Mouse (Mus musculus): Measurements from ENCODE around the gene Smlr1. TPM values are rescaled to one million over a fixed set of nuclear protein-coding genes. Genes with fewer than 3 reads are reported as not detected.

The Smlr1 gene
- total and polyA plus RNA-seq, 3 experiments: 0.05 TPM; not detected in 2

- TF ChIP-seq GATA1 (IDR thresholded peaks at IDR 0.05; ENCODE audit: borderline replicate concordance, low read length) (no peak), GATA2 (IDR thresholded peaks at IDR 0.05; ENCODE audit: borderline replicate concordance, low read depth, low read length) (no peak), CTCF (IDR thresholded peaks at IDR 0.05; ENCODE audit: low read depth, low read length) (no peak), TAL1 (conservative IDR thresholded peaks at IDR 0.05; ENCODE audit: low read depth, low read length) (no peak), POLR2AphosphoS5 (IDR thresholded peaks at IDR 0.05; ENCODE audit: insufficient replicate concordance, low read depth, low read length) (no peak)
- Histone ChIP-seq H3K36me3 (replicated peaks) (no peaks in the 10 kb centered on the region), H3K4me3 (ENCODE audit: low read depth, low read length) (no peak overlapping the region), H3K4me1 (ENCODE audit: insufficient read depth, low read depth, low read length) (no peaks in the 10 kb centered on the region), H3K9me3 (replicated peaks) (no peaks in the 10 kb centered on the region), H3K27me3 (ENCODE audit: insufficient read depth, low read length) (peaks cover 3% of the 10 kb centered on the region; the same call in 1 of the 2 replicates)
- ATAC-seq (ENCODE audit: extremely low read depth, insufficient number of reproducible peaks, low FRiP score, poor library complexity, severe bottlenecking) (no peak), DNase-seq (ENCODE audit: low spot score) (no peak)
Observed at GRCm38 (mm10) chr10:25533105-25533504, 3.0 kb downstream of the Smlr1 start.

- H3K27me3 ChIP-seq (ENCODE audit: insufficient read depth, low read length): peaks cover 3% of the 10 kb centered on the region; the same call in 1 of the 2 replicates
- H3K4me1 ChIP-seq (ENCODE audit: insufficient read depth, low read depth, low read length): no peaks in the 10 kb centered on the region
- no peaks in the 10 kb centered on the region for H3K36me3 ChIP-seq (replicated peaks)
- TF ChIP-seq GATA1 (IDR thresholded peaks at IDR 0.05; ENCODE audit: borderline replicate concordance, low read length): no peak
- TF ChIP-seq GATA2 (IDR thresholded peaks at IDR 0.05; ENCODE audit: borderline replicate concordance, low read depth, low read length): no peak
- no peak for TF ChIP-seq CTCF (IDR thresholded peaks at IDR 0.05; ENCODE audit: low read depth, low read length)
- no peak for TF ChIP-seq TAL1 (conservative IDR thresholded peaks at IDR 0.05; ENCODE audit: low read depth, low read length)
- no peak for TF ChIP-seq POLR2AphosphoS5 (IDR thresholded peaks at IDR 0.05; ENCODE audit: insufficient replicate concordance, low read depth, low read length)
- H3K4me3 ChIP-seq (ENCODE audit: low read depth, low read length): no peak overlapping the region
- DNase-seq (ENCODE audit: low spot score) (no peak), ATAC-seq (ENCODE audit: extremely low read depth, insufficient number of reproducible peaks, low FRiP score, poor library complexity, severe bottlenecking) (no peak)
- H3K9me3 ChIP-seq (replicated peaks): no peaks in the 10 kb centered on the region
Observed at GRCm38 (mm10) chr10:25531335-25531734, 4.7 kb downstream of the Smlr1 start.

- DNase-seq (ENCODE audit: low spot score): no peak
- no peak for ATAC-seq (ENCODE audit: extremely low read depth, insufficient number of reproducible peaks, low FRiP score, poor library complexity, severe bottlenecking)
- no peaks in the 10 kb centered on the region for H3K4me1 ChIP-seq (ENCODE audit: insufficient read depth, low read depth, low read length)
- no peaks in the 10 kb centered on the region; the same call in 1 of the 2 replicates for H3K27me3 ChIP-seq (ENCODE audit: insufficient read depth, low read length)
- H3K4me3 ChIP-seq (ENCODE audit: low read depth, low read length): no peak overlapping the region
- no peak for TF ChIP-seq CTCF (IDR thresholded peaks at IDR 0.05; ENCODE audit: low read depth, low read length)
- no peak for TF ChIP-seq GATA2 (IDR thresholded peaks at IDR 0.05; ENCODE audit: borderline replicate concordance, low read depth, low read length)
- TF ChIP-seq TAL1 (conservative IDR thresholded peaks at IDR 0.05; ENCODE audit: low read depth, low read length): no peak
- no peak for TF ChIP-seq GATA1 (IDR thresholded peaks at IDR 0.05; ENCODE audit: borderline replicate concordance, low read length)
- no peak for TF ChIP-seq POLR2AphosphoS5 (IDR thresholded peaks at IDR 0.05; ENCODE audit: insufficient replicate concordance, low read depth, low read length)
- H3K36me3 ChIP-seq (replicated peaks): no peaks in the 10 kb centered on the region
- no peaks in the 10 kb centered on the region for H3K9me3 ChIP-seq (replicated peaks)
Observed at GRCm38 (mm10) chr10:25527126-25527525, 8.9 kb downstream of the Smlr1 start.

- Histone ChIP-seq H3K27me3 (ENCODE audit: insufficient read depth, low read length) (no peaks in the 10 kb centered on the region; the same call in 1 of the 2 replicates), H3K4me1 (ENCODE audit: insufficient read depth, low read depth, low read length) (no peaks in the 10 kb centered on the region), H3K36me3 (replicated peaks) (no peaks in the 10 kb centered on the region), H3K9me3 (replicated peaks) (no peaks in the 10 kb centered on the region), H3K4me3 (ENCODE audit: low read depth, low read length) (no peak overlapping the region)
- no peak for TF ChIP-seq CTCF (IDR thresholded peaks at IDR 0.05; ENCODE audit: low read depth, low read length)
- no peak for TF ChIP-seq POLR2AphosphoS5 (IDR thresholded peaks at IDR 0.05; ENCODE audit: insufficient replicate concordance, low read depth, low read length)
- no peak for TF ChIP-seq TAL1 (conservative IDR thresholded peaks at IDR 0.05; ENCODE audit: low read depth, low read length)
- TF ChIP-seq GATA2 (IDR thresholded peaks at IDR 0.05; ENCODE audit: borderline replicate concordance, low read depth, low read length): no peak
- TF ChIP-seq GATA1 (IDR thresholded peaks at IDR 0.05; ENCODE audit: borderline replicate concordance, low read length): no peak
- ATAC-seq (ENCODE audit: extremely low read depth, insufficient number of reproducible peaks, low FRiP score, poor library complexity, severe bottlenecking) (no peak), DNase-seq (ENCODE audit: low spot score) (no peak)
Observed at GRCm38 (mm10) chr10:25526622-25527021, 9.4 kb downstream of the Smlr1 start.

DNA sequence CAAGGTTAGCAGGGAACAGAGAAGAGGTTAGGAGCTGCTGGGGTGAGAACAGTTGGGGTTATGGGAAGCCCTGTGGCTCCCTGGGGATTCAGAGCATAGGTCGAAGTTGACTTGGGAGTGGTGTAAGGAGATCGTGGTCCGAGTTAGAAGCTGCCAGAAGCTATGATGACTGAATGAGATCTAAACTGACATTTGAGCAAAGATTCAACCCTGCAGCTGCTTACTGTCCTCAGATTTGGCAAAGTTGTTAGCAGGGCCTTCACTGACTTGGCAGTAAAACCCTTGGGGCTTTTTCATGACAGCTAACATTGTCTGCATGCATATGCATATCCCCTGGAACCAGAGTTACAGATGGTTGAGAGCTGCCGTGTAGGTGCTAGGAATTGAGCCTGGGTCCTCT, 9.9 kb downstream of the Smlr1 start:
- TF ChIP-seq GATA1 (IDR thresholded peaks at IDR 0.05; ENCODE audit: borderline replicate concordance, low read length): no peak
- no peak for TF ChIP-seq GATA2 (IDR thresholded peaks at IDR 0.05; ENCODE audit: borderline replicate concordance, low read depth, low read length)
- no peak for TF ChIP-seq POLR2AphosphoS5 (IDR thresholded peaks at IDR 0.05; ENCODE audit: insufficient replicate concordance, low read depth, low read length)
- TF ChIP-seq TAL1 (conservative IDR thresholded peaks at IDR 0.05; ENCODE audit: low read depth, low read length): no peak
- no peak for TF ChIP-seq CTCF (IDR thresholded peaks at IDR 0.05; ENCODE audit: low read depth, low read length)
- no peak for ATAC-seq (ENCODE audit: extremely low read depth, insufficient number of reproducible peaks, low FRiP score, poor library complexity, severe bottlenecking)
- no peaks in the 10 kb centered on the region for H3K4me1 ChIP-seq (ENCODE audit: insufficient read depth, low read depth, low read length)

DNA sequence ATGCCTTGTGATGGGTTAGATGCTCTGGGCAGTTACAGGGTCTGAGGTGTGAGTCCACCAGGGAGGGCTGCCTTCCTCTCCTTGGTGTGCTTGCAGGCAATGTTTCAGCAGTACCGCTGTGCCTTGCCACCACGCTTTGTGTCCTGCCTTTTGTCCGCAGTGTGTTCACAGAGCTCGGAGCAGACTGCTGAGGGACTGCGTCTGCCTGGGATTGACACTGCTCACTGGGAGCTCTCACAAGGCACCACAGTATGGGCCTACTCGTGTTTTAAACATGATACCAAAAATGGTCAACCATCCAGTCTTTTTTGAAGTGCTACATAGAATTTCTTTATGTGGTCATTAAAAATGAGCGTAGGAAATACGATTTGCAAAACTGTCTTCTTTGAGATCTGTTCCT, 12.3 kb downstream of the Smlr1 start:
- TF ChIP-seq POLR2AphosphoS5 (IDR thresholded peaks at IDR 0.05; ENCODE audit: insufficient replicate concordance, low read depth, low read length): no peak
- no peak for TF ChIP-seq CTCF (IDR thresholded peaks at IDR 0.05; ENCODE audit: low read depth, low read length)
- TF ChIP-seq GATA1 (IDR thresholded peaks at IDR 0.05; ENCODE audit: borderline replicate concordance, low read length): no peak
- no peak for TF ChIP-seq TAL1 (conservative IDR thresholded peaks at IDR 0.05; ENCODE audit: low read depth, low read length)
- no peak for TF ChIP-seq GATA2 (IDR thresholded peaks at IDR 0.05; ENCODE audit: borderline replicate concordance, low read depth, low read length)
- H3K27me3 ChIP-seq (ENCODE audit: insufficient read depth, low read length): no peaks in the 10 kb centered on the region; the same call in 1 of the 2 replicates
- H3K36me3 ChIP-seq (replicated peaks): no peaks in the 10 kb centered on the region
- no peak for DNase-seq (ENCODE audit: low spot score)
- H3K4me3 ChIP-seq (ENCODE audit: low read depth, low read length): no peak overlapping the region
- no peaks in the 10 kb centered on the region for H3K4me1 ChIP-seq (ENCODE audit: insufficient read depth, low read depth, low read length)
- no peak for ATAC-seq (ENCODE audit: extremely low read depth, insufficient number of reproducible peaks, low FRiP score, poor library complexity, severe bottlenecking)
- no peaks in the 10 kb centered on the region for H3K9me3 ChIP-seq (replicated peaks)

More for the DNA sequence above, 9.9 kb downstream of the Smlr1 start:
- Histone ChIP-seq H3K27me3 (ENCODE audit: insufficient read depth, low read length) (no peaks in the 10 kb centered on the region; the same call in 1 of the 2 replicates), H3K36me3 (replicated peaks) (no peaks in the 10 kb centered on the region), H3K9me3 (replicated peaks) (no peaks in the 10 kb centered on the region), H3K4me3 (ENCODE audit: low read depth, low read length) (no peak overlapping the region)
- no peak for DNase-seq (ENCODE audit: low spot score)

All from G1E (cell line).